8 mouse cellular contexts compared by ENCODE assay signal in the genomic region with DNA sequence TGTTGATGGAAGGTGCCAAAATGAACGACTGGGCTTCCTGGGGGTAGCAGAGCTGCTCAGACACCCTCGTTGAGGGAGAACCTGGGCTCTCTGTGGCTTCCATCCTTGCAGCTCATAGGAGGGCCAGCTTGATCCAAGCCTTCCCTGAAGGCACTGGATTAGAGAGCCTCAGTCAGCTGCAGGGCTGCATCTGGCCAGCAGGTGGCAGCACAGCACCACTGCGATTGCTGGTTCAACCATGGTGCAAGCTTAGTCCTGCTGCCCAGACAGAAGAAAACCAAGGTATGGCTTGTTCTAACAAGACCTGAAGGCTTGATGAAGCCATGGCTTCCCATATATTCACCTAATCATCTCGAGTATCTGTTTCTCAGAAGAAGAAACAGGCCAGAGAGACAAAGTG. TPM values are rescaled to one million over a fixed set of nuclear protein-coding genes. Genes with fewer than 3 reads are reported as not detected.
DNase-seq lines count a peak whose midpoint lies in the region; ATAC-seq and TF ChIP-seq lines count a peak whose summit lies in the region.

No protein-coding gene starts in this region.

- 33% methylated on average over 4 of the region's 4 CpGs for WGBS in bone marrow, adult 2 months
- WGBS in forebrain, embryonic 11.5 days = 18% methylated on average over 4 of the region's 4 CpGs
- 10% methylated on average over 4 of the region's 4 CpGs for WGBS in liver, embryonic 16.5 days (ENCODE audit: insufficient replicate concordance)
- 16% methylated on average over 4 of the region's 4 CpGs for WGBS in neural tube, embryonic 13.5 days
- 18% methylated on average over 4 of the region's 4 CpGs for WGBS in stomach, postnatal 0 days

- no peak overlapping the region for H3K9ac ChIP-seq in forebrain, embryonic 11.5 days (ENCODE audit: low read length)
- no peak overlapping the region for H3K9ac ChIP-seq in liver, embryonic 16.5 days (ENCODE audit: low read depth, low read length)
- H3K9ac ChIP-seq in neural tube, embryonic 13.5 days = no peak overlapping the region
- no peak overlapping the region for H3K9ac ChIP-seq in stomach, postnatal 0 days (ENCODE audit: low read length)

- H3K36me3 ChIP-seq in forebrain, embryonic 11.5 days (ENCODE audit: control insufficient read depth, insufficient read depth, low read length) = no peaks in the 10 kb centered on the region; the same call in 1 of the 2 replicates
- H3K36me3 ChIP-seq in liver, embryonic 16.5 days (ENCODE audit: control insufficient read depth, insufficient read depth) = peaks cover 4% of the 10 kb centered on the region; the same call in 1 of the 2 replicates
- H3K36me3 ChIP-seq in neural tube, embryonic 13.5 days = peaks cover 19% of the 10 kb centered on the region; the same call in 1 of the 2 replicates
- no peaks in the 10 kb centered on the region for H3K36me3 ChIP-seq in stomach, postnatal 0 days (ENCODE audit: control insufficient read depth, insufficient read depth, low read length)

- H3K4me2 ChIP-seq in forebrain, embryonic 11.5 days (ENCODE audit: low read depth, low read length, severe bottlenecking) = no peak overlapping the region
- H3K4me2 ChIP-seq in liver, embryonic 16.5 days (ENCODE audit: low read depth, low read length) = no peak overlapping the region
- no peak overlapping the region for H3K4me2 ChIP-seq in neural tube, embryonic 13.5 days
- H3K4me2 ChIP-seq in stomach, postnatal 0 days (replicated peaks; ENCODE audit: low read depth) = no peak overlapping the region

- no peaks in the 10 kb centered on the region for H3K9me3 ChIP-seq in forebrain, embryonic 11.5 days (ENCODE audit: control insufficient read depth, low read length)
- no peaks in the 10 kb centered on the region for H3K9me3 ChIP-seq in liver, embryonic 16.5 days (replicated peaks; ENCODE audit: control insufficient read depth, low read length)
- no peaks in the 10 kb centered on the region for H3K9me3 ChIP-seq in neural tube, embryonic 13.5 days
- H3K9me3 ChIP-seq in stomach, postnatal 0 days (ENCODE audit: control insufficient read depth, low read length) = no peaks in the 10 kb centered on the region

- intact Hi-C loops in heart, postnatal 14 days (cut with DNase I) = loop anchor here (2.0 to 10.0 kb wide), 2 partner anchors 40 to 126 kb away; partner anchors contain the start of gene Whrn

- ATAC-seq in forebrain, embryonic 11.5 days (replicated peaks; ENCODE audit: low FRiP score) = peak; percentile 80
- ATAC-seq in liver, embryonic 16.5 days (ENCODE audit: low read depth) = 0 out of 2 replicates have a peak, but pooled peaks have one; percentile 17
- 0 out of 2 replicates have a peak, but pooled peaks have one; percentile 44 for ATAC-seq in neural tube, embryonic 13.5 days (ENCODE audit: low read depth)
- peak; percentile 75 for ATAC-seq in stomach, postnatal 0 days (ENCODE audit: low FRiP score, low TSS enrichment)

- peak; percentile 100 for TF ChIP-seq CTCF in bone marrow, adult 2 months (IDR thresholded peaks at IDR 0.05; ENCODE audit: control insufficient read depth, insufficient read depth, low read length)
- TF ChIP-seq CTCF in stomach, postnatal 0 days (IDR thresholded peaks at IDR 0.05; ENCODE audit: low read depth) = peak; percentile 99

- no peak overlapping the region for H3K4me3 ChIP-seq in bone marrow, adult 2 months (replicated peaks; ENCODE audit: control insufficient read depth, low read depth, low read length)
- no peak overlapping the region for H3K4me3 ChIP-seq in forebrain, embryonic 11.5 days (ENCODE audit: low read depth, low read length)
- no peak overlapping the region for H3K4me3 ChIP-seq in liver, embryonic 16.5 days (ENCODE audit: low read depth, low read length)
- no peak overlapping the region for H3K4me3 ChIP-seq in neural tube, embryonic 13.5 days
- H3K4me3 ChIP-seq in stomach, postnatal 0 days (ENCODE audit: low read depth, low read length) = no peak overlapping the region

- H3K27me3 ChIP-seq in forebrain, embryonic 11.5 days (ENCODE audit: control insufficient read depth, insufficient read depth, low read length) = no peaks in the 10 kb centered on the region
- H3K27me3 ChIP-seq in liver, embryonic 16.5 days (ENCODE audit: control insufficient read depth, insufficient read depth, low read depth, low read length) = no peaks in the 10 kb centered on the region
- H3K27me3 ChIP-seq in neural tube, embryonic 13.5 days = no peaks in the 10 kb centered on the region
- no peaks in the 10 kb centered on the region for H3K27me3 ChIP-seq in stomach, postnatal 0 days (ENCODE audit: control insufficient read depth, insufficient read depth, low read length)

- DNase-seq in CD4-positive helper T cell, adult 2 months (ENCODE audit: low read depth, low spot score) = peak; percentile 80
- peak; percentile 90 for DNase-seq in forebrain, embryonic 11.5 days (ENCODE audit: low spot score)
- peak; percentile 86 to 95 for DNase-seq in heart, postnatal 14 days
- DNase-seq in kidney, postnatal 36 days = peak; percentile 83 to 94
- DNase-seq in stomach, postnatal 0 days (ENCODE audit: low spot score) = peak; percentile 85

- no peaks in the 10 kb centered on the region; the same call in 1 of the 2 replicates for H3K4me1 ChIP-seq in bone marrow, adult 2 months (ENCODE audit: control insufficient read depth, insufficient read depth, low read length)
- H3K4me1 ChIP-seq in forebrain, embryonic 11.5 days (replicated peaks; ENCODE audit: control insufficient read depth, insufficient read depth, low read length) = no peaks in the 10 kb centered on the region
- H3K4me1 ChIP-seq in liver, embryonic 16.5 days (ENCODE audit: control insufficient read depth, low read depth, low read length) = peaks cover 18% of the 10 kb centered on the region
- no peaks in the 10 kb centered on the region; the same call in 1 of the 2 replicates for H3K4me1 ChIP-seq in neural tube, embryonic 13.5 days (replicated peaks)
- H3K4me1 ChIP-seq in stomach, postnatal 0 days (replicated peaks; ENCODE audit: control insufficient read depth, insufficient read depth) = no peaks in the 10 kb centered on the region

- no peak overlapping the region for H3K27ac ChIP-seq in bone marrow, adult 2 months (ENCODE audit: control insufficient read depth, insufficient read depth, low read depth, low read length, poor library complexity)
- H3K27ac ChIP-seq in forebrain, embryonic 11.5 days (ENCODE audit: low read depth, low read length) = no peak overlapping the region
- no peak overlapping the region for H3K27ac ChIP-seq in liver, embryonic 16.5 days (ENCODE audit: low read length)
- no peak overlapping the region for H3K27ac ChIP-seq in neural tube, embryonic 13.5 days (replicated peaks)
- H3K27ac ChIP-seq in stomach, postnatal 0 days (replicated peaks) = no peak overlapping the region

- TF ChIP-seq POLR2A in bone marrow, adult 2 months (IDR thresholded peaks at IDR 0.05; ENCODE audit: borderline replicate concordance, control insufficient read depth, low read depth, low read length) = no peak

- TF ChIP-seq EP300 in stomach, postnatal 0 days (optimal IDR thresholded peaks at IDR 0.05) = no peak

RNA-seq across cellular contexts. Expression of gene Orm2, which starts 6.3 kb away (rescaled TPM):
- not detected in 2 replicates for polyA plus RNA-seq in bone marrow, adult 2 months (2011; ENCODE audit: insufficient read depth, insufficient read length, low replicate concordance, missing spikeins)
- not detected in 2 replicates for polyA plus RNA-seq in forebrain, embryonic 11.5 days (2014; fragmentation: Nextera tagmentation; extraction: Ambion mirVana)
- under 1 TPM in 1 of 2 experiments, not detected in 1; 0.29 TPM for total RNA-seq in heart, postnatal 14 days (2021)
- polyA plus RNA-seq in liver, embryonic 16.5 days (2015; fragmentation: Nextera tagmentation; extraction: Ambion mirVana) = not detected in 2 replicates
- polyA plus RNA-seq in neural tube, embryonic 13.5 days (2015; fragmentation: Nextera tagmentation; extraction: Ambion mirVana) = not detected in 2 replicates
- polyA plus RNA-seq in stomach, postnatal 0 days (2015; fragmentation: Nextera tagmentation; extraction: Ambion mirVana) = not detected in 2 replicates

RNA-seq across cellular contexts. Expression of gene Orm3, which starts 12.6 kb away (rescaled TPM):
- not detected in 2 replicates for polyA plus RNA-seq in bone marrow, adult 2 months (2011; ENCODE audit: insufficient read depth, insufficient read length, low replicate concordance, missing spikeins)
- polyA plus RNA-seq in forebrain, embryonic 11.5 days (2014; fragmentation: Nextera tagmentation; extraction: Ambion mirVana) = not detected in 2 replicates
- total RNA-seq in heart, postnatal 14 days (2021) = 1 to 10 TPM in 1 of 2 experiments, under 1 TPM in 1; 0.49 to 1.4 TPM
- not detected in 2 replicates for polyA plus RNA-seq in liver, embryonic 16.5 days (2015; fragmentation: Nextera tagmentation; extraction: Ambion mirVana)
- not detected in 2 replicates for polyA plus RNA-seq in neural tube, embryonic 13.5 days (2015; fragmentation: Nextera tagmentation; extraction: Ambion mirVana)
- polyA plus RNA-seq in stomach, postnatal 0 days (2015; fragmentation: Nextera tagmentation; extraction: Ambion mirVana) = not detected in 2 replicates

RNA-seq across cellular contexts. Expression of gene Orm1, which starts 24.2 kb away (rescaled TPM):
- 13.2 and 43.2 TPM in 2 replicates for polyA plus RNA-seq in bone marrow, adult 2 months (2011; ENCODE audit: insufficient read depth, insufficient read length, low replicate concordance, missing spikeins)
- not detected in 2 replicates for polyA plus RNA-seq in forebrain, embryonic 11.5 days (2014; fragmentation: Nextera tagmentation; extraction: Ambion mirVana)
- under 1 TPM; 0.50 to 0.78 TPM for total RNA-seq in heart, postnatal 14 days (2021)
- 1.0 and 1.1 TPM in 2 replicates for polyA plus RNA-seq in liver, embryonic 16.5 days (2015; fragmentation: Nextera tagmentation; extraction: Ambion mirVana)
- not detected in 2 replicates for polyA plus RNA-seq in neural tube, embryonic 13.5 days (2015; fragmentation: Nextera tagmentation; extraction: Ambion mirVana)
- 16.3 and 17.4 TPM in 2 replicates for polyA plus RNA-seq in stomach, postnatal 0 days (2015; fragmentation: Nextera tagmentation; extraction: Ambion mirVana)

RNA-seq across cellular contexts. Expression of gene Akna, which starts 34.6 kb away (rescaled TPM):
- 34.5 and 61.0 TPM in 2 replicates for polyA plus RNA-seq in bone marrow, adult 2 months (2011; ENCODE audit: insufficient read depth, insufficient read length, low replicate concordance, missing spikeins)
- polyA plus RNA-seq in forebrain, embryonic 11.5 days (2014; fragmentation: Nextera tagmentation; extraction: Ambion mirVana) = 18.8 and 21.0 TPM in 2 replicates
- 1 to 10 TPM; 4.3 to 6.2 TPM for total RNA-seq in heart, postnatal 14 days (2021)
- polyA plus RNA-seq in liver, embryonic 16.5 days (2015; fragmentation: Nextera tagmentation; extraction: Ambion mirVana) = 5.1 and 6.1 TPM in 2 replicates
- 4.4 and 4.8 TPM in 2 replicates for polyA plus RNA-seq in neural tube, embryonic 13.5 days (2015; fragmentation: Nextera tagmentation; extraction: Ambion mirVana)
- polyA plus RNA-seq in stomach, postnatal 0 days (2015; fragmentation: Nextera tagmentation; extraction: Ambion mirVana) = 2.0 and 2.2 TPM in 2 replicates

Comparison
In these comparisons a context has a peak if more than half of its experiments do, and no peak if none do; other contexts are left out.
1. ATAC-seq: peak in every context shown above with its lines; median percentile 80 in forebrain, embryonic 11.5 days; 75 in stomach, postnatal 0 days; 44 in neural tube, embryonic 13.5 days; 17 in liver, embryonic 16.5 days.